Mouse (Mus musculus): ENCODE data around the gene Ormdl3. TPM values are rescaled to one million over a fixed set of nuclear protein-coding genes. Genes with fewer than 3 reads are reported as not detected.
"Not testable (repeated sequence)": the region's sequence is repeated elsewhere in the genome, so short reads cannot be mapped to it uniquely, and the experiment has no call there.

Gene Ormdl3
- 161 and 192 TPM in 2 replicates for polyA plus RNA-seq (2012; rRNA removed)

DNA sequence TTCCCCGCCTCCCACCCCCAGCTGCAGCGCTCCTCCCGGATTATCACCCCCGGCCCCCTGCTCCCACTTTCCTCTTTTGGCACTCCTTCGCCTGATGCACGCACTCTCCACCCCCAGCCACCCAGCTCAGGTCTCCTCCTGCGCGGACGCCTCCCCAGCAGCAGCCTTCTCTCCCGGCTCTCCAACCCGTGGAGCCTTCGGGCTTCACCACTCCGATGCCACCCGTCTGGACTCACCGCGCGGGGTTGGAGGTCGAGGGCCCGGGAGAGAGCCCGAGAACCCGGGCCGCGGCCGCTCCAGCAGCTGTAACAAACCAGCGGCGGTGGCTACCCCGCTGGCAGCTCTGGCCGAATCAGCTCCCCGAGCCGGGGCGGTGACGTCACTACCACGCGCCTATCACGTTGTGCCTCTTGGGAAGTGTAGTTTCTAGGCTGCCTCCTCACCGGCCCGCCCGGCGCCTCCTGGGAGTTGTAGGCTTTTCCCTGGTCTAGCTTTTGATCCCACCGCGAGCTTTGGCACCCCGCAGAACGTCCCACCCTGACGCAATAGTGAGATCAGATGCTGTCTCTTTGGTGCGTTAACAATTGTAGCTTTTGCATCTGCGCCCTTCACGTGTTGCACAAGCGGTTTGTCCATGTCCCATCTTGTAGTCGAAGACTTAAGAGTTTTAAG lies at the start of gene Ormdl3:
Ormdl3 (minus strand) TSS at position 477 of the 672 bp plus-strand sequence.
- DNase-seq (ENCODE audit: low read depth): no peak

- DNase-seq (ENCODE audit: low read depth): not testable (repeated sequence)
Measured at GRCm38 (mm10) chr11:98635312-98635970, 48.3 kb upstream of the Ormdl3 start.

- DNase-seq (ENCODE audit: low read depth): peak; percentile 54
Measured at GRCm38 (mm10) chr11:98630646-98631045, 43.5 kb upstream of the Ormdl3 start.

- DNase-seq (ENCODE audit: low read depth): no peak
Measured at GRCm38 (mm10) chr11:98628706-98629105, 41.5 kb upstream of the Ormdl3 start.

DNA sequence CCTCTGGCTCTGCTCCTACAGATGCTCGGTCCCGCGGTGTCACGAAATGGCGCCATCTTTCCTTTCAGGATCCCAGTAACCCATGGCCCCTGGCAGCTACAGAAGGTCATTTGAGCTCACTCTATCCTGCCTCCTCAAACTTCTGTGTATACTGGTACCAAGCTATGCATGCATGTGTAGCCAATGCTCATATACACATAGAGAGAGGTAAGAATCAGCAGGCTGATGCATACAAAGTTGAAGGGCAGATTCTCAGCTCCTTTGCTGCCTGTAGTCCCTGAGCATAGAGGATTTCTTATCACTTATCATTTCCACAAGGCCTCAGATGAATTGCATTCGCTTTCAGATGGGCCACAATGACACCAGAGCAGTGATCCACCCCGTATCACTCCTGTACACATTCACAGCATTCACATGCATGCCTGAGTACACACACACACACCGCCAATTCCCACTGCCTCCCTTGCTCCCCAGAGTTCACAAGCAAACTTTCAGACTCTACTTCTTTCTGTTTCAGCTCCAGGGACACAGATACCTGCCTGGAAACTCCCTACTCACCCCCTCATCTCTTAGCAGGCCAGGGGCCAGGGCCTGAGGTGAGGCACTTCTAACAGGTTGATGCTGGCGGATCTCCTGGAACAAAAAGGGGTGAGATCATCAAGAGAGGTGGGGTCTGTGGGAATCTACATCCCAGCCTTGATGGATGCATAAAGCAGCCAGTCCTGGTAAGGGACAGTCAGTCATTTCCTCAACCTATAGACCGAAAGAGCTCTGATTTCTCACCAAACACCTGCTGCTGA lies 38.6 kb upstream of the Ormdl3 start, which contains the start of the genes Gm12355 and Gsdma3:
Gm12355 (minus strand) TSS at position 51 of the 800 bp plus-strand sequence.
Gsdma3 (plus strand) TSS at position 750 of the 800 bp plus-strand sequence.
- no peak for DNase-seq (ENCODE audit: low read depth)

DNA sequence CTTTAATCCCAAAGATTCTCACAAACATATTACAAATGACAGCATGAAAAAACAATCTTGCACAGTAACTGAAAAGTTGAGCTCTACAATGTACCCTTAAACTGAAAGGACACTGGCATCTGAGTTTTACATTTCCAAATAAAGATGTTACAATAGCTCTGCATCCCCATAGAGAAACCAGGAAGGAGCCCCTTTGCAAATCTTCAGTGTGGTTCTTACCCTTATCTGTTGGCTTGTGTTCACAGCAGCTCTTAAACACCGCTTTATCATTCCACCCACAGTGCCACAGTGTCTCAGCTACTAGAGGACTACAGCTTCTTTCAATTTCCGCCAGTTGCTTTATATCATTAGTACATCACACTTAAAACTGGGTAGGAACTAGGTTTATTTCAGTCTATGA lies 37.2 kb upstream of the Ormdl3 start:
- DNase-seq (ENCODE audit: low read depth): not testable (repeated sequence)

DNA sequence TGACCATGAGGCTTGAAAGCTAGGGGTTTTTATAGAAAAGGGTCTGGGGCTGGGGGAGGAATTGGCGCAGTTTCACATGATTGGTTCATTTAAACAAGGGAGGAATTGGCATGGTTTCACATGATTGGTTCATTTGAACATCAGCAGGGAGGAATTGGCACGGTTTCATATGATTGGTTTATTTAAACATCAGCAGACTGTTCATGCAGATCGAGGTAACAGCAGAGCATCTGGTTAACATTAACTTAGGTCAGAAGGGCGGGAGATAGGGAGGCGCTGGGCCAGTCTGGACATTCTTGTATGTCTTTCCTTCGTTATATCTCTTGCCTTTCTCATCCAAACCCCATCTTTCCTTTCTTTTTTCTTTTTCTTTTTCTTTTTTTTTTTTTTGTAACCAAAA lies 36.8 kb upstream of the Ormdl3 start:
- DNase-seq (ENCODE audit: low read depth): not testable (repeated sequence)

DNA sequence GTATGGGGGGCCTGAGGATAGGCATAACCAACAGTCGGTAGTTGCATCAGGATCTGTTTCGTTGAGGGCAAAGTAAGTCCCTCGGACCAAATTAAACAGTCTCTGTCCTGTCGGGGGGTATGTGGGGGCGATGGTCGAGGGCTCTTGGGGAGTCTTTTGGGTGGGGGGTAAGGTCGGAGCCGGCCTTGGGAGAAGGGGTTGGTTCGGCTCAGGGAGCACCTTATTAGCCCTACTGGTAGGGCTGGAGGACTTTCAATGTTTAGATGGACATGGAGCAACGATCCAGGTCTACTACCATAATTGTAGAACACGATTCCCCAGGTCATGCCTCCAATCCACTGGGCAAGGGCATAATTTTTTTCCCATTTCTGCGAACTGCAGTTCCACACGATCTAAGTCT lies 33.6 kb upstream of the Ormdl3 start:
- no peak for DNase-seq (ENCODE audit: low read depth)

DNA sequence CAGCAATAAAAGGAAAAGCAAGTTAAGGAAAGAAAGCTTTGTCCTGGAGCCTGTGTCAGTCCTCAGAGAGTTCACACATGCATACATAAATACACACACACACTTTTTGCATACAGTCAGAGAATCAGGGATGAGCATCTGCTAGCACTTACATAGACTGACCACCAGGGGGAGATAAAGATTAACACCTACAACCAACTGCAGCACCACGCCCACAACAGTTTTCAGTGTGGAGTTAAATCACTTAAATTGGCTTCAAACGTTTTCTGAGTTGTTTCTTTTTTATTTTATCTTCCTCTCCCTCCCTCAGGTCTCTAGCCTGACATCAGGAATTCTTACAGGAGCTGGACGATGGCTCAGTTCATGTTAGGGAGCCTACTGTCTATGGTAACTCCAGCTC lies 19.6 kb upstream of the Ormdl3 start:
- DNase-seq (ENCODE audit: low read depth): no peak

- not testable (repeated sequence) for DNase-seq (ENCODE audit: low read depth)
Measured at GRCm38 (mm10) chr11:98604911-98605310, 17.7 kb upstream of the Ormdl3 start.

GRCm38 (mm10) chr11:98603953-98604352 lies 16.8 kb upstream of the Ormdl3 start:
- DNase-seq (ENCODE audit: low read depth): no peak

DNA sequence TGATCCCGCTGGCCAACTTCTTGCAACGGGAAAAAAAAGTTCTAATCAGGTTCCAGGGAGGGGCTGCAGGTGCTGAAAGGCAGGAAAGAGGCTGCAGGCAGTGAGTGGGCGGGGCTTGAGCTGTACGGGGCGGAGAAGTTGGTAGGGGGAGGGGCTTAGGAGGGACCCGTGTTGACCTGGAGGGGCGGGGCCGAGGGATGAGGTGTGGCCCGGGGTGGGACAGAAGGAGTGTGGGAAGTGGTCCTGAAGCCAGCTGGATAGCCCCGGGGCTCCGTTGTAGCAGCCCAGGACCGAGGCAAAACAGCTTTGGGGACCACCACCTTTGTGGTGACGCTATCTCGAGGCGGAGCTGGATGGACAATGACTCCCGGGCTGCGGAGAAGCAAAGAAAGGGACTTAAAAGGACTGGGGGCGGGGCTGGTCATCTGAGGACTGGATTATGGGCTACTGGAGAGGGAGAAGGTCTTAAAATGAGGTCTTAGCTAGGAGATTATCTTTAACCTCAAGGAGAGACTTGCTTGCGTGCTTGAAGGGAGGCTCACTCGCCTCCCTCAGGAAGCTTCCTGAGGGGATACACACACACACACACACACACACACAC lies 15.0 kb upstream of the Ormdl3 start:
- no peak for DNase-seq (ENCODE audit: low read depth)

- no peak for DNase-seq (ENCODE audit: low read depth)
Measured at GRCm38 (mm10) chr11:98599291-98599690, 12.1 kb upstream of the Ormdl3 start.

GRCm38 (mm10) chr11:98598851-98599290 lies 11.7 kb upstream of the Ormdl3 start:
- no peak for DNase-seq (ENCODE audit: low read depth)

- no peak for DNase-seq (ENCODE audit: low read depth)
Measured at GRCm38 (mm10) chr11:98597991-98598390, 10.8 kb upstream of the Ormdl3 start, which contains the start of gene Lrrc3c. Gene Lrrc3c (plus strand): TSS chr11:98598291.

- DNase-seq (ENCODE audit: low read depth): no peak
Measured at GRCm38 (mm10) chr11:98597363-98597762, 10.2 kb upstream of the Ormdl3 start.

DNA sequence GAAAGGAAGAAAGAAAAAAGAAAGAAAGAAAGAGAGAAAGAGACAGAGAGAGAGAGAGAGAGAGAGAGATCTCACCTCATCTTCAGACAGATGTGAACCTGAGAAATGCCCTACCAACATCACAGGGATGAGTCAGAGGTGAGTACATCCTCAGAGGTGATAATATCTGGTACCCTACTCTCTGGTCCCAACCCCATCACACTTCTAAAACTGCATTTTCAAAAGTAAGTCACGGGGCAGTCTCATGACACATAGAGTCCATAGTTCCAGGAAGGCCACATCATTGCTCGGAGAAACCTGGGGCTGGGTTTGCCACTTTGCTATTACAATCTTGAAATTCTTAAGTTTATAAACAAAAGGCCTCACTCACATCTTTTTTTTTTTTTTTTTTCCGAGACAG lies 8.8 kb upstream of the Ormdl3 start:
- no peak for DNase-seq (ENCODE audit: low read depth)

- no peak for DNase-seq (ENCODE audit: low read depth)
Measured at GRCm38 (mm10) chr11:98595473-98595872, 8.3 kb upstream of the Ormdl3 start.

DNA sequence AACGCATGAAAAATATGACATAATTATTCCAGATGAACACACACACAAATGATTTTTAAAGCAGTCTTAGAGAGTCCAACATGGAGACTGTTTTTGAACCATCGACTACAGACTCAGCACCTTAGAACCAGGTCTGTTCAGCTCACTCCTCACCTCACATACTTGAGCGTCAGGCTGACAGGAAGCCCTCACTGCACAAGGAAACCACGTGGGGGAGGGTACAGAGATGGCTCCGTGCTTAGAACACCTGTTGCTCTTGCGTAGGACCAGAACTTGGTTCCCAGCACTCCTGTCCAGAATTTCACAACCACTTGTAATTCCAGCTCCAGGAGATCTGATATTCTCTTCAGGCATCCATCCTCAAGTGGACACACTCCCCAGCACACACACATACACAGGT lies 7.9 kb upstream of the Ormdl3 start:
- no peak for DNase-seq (ENCODE audit: low read depth)

- DNase-seq (ENCODE audit: low read depth): no peak
Measured at GRCm38 (mm10) chr11:98590548-98591445, 3.6 kb upstream of the Ormdl3 start.

DNA sequence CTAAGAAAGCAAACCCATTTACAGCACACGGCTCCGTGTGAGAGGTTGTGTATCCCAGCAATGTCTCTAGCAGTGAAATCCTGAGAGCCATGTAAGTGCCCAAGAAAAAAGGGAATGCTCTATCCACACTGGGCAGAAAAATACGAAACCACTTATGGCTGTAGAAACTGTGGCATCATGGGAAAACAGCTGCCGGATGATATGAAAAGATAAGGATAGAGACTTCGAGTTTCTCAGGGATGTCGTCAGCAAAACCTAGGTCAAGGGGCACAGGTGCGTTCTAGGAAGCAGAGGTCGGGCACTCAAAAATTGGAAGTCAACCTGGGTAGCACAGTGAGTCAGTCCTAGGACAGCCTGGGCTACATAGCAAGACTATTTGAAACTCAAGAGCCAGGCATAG lies 2.1 kb upstream of the Ormdl3 start:
- no peak for DNase-seq (ENCODE audit: low read depth)
